Mouse (Mus musculus): ENCODE results near the gene Celf2. TPM values are rescaled to one million over a fixed set of nuclear protein-coding genes. Genes with fewer than 3 reads are reported as not detected.

The Celf2 gene
- polyA plus RNA-seq, 1 experiment from 2014 or later: 16.5 TPM

- Histone ChIP-seq H3K36me3 (ENCODE audit: insufficient read depth, low read length) (no peaks in the 10 kb centered on the region), H3K27me3 (ENCODE audit: insufficient read depth, low read length) (no peaks in the 10 kb centered on the region), H3K27ac (ENCODE audit: low read length) (no peak overlapping the region), H3K4me1 (ENCODE audit: insufficient read depth, low read length) (no peaks in the 10 kb centered on the region), H3K4me2 (replicated peaks; ENCODE audit: low read depth, low read length) (no peak overlapping the region), H3K9me3 (ENCODE audit: low read length) (no peaks in the 10 kb centered on the region), H3K9ac (replicated peaks; ENCODE audit: low read length) (no peak overlapping the region), H3K4me3 (ENCODE audit: low read length) (no peak overlapping the region)
- 85% methylated on average over 2 of the region's 2 CpGs for WGBS
- no peak for ATAC-seq (ENCODE audit: low FRiP score, low TSS enrichment)
Observed at GRCm38 (mm10) chr2:6893597-6893996, 615.8 kb downstream of the Celf2 start.

GRCm38 (mm10) chr2:6893095-6893494 lies 616.3 kb downstream of the Celf2 start:
- Histone ChIP-seq H3K4me2 (replicated peaks; ENCODE audit: low read depth, low read length) (no peak overlapping the region), H3K27ac (ENCODE audit: low read length) (no peak overlapping the region), H3K36me3 (ENCODE audit: insufficient read depth, low read length) (no peaks in the 10 kb centered on the region), H3K9me3 (ENCODE audit: low read length) (no peaks in the 10 kb centered on the region), H3K4me3 (ENCODE audit: low read length) (no peak overlapping the region), H3K27me3 (ENCODE audit: insufficient read depth, low read length) (no peaks in the 10 kb centered on the region), H3K4me1 (ENCODE audit: insufficient read depth, low read length) (no peaks in the 10 kb centered on the region), H3K9ac (replicated peaks; ENCODE audit: low read length) (no peak overlapping the region)
- WGBS: 80% methylated on average over 3 of the region's 3 CpGs
- no peak for ATAC-seq (ENCODE audit: low FRiP score, low TSS enrichment)

- Histone ChIP-seq H3K4me1 (ENCODE audit: insufficient read depth, low read length) (no peaks in the 10 kb centered on the region), H3K27ac (ENCODE audit: low read length) (no peak overlapping the region), H3K9me3 (ENCODE audit: low read length) (no peaks in the 10 kb centered on the region), H3K27me3 (ENCODE audit: insufficient read depth, low read length) (no peaks in the 10 kb centered on the region), H3K36me3 (ENCODE audit: insufficient read depth, low read length) (no peaks in the 10 kb centered on the region), H3K9ac (replicated peaks; ENCODE audit: low read length) (no peak overlapping the region), H3K4me3 (ENCODE audit: low read length) (no peak overlapping the region), H3K4me2 (replicated peaks; ENCODE audit: low read depth, low read length) (no peak overlapping the region)
- no peak for ATAC-seq (ENCODE audit: low FRiP score, low TSS enrichment)
- WGBS: 84% methylated on average over 8 of the region's 8 CpGs
Observed at GRCm38 (mm10) chr2:6884796-6885711, 624.3 kb downstream of the Celf2 start.

GRCm38 (mm10) chr2:6883996-6884795 lies 625.2 kb downstream of the Celf2 start:
- Histone ChIP-seq H3K4me1 (ENCODE audit: insufficient read depth, low read length) (no peaks in the 10 kb centered on the region), H3K27ac (ENCODE audit: low read length) (no peak overlapping the region), H3K36me3 (ENCODE audit: insufficient read depth, low read length) (no peaks in the 10 kb centered on the region), H3K9me3 (ENCODE audit: low read length) (no peaks in the 10 kb centered on the region), H3K27me3 (ENCODE audit: insufficient read depth, low read length) (no peaks in the 10 kb centered on the region), H3K9ac (replicated peaks; ENCODE audit: low read length) (no peak overlapping the region), H3K4me3 (ENCODE audit: low read length) (no peak overlapping the region), H3K4me2 (replicated peaks; ENCODE audit: low read depth, low read length) (no peak overlapping the region)
- no peak for ATAC-seq (ENCODE audit: low FRiP score, low TSS enrichment)
- 83% methylated on average over 13 of the region's 13 CpGs for WGBS

DNA sequence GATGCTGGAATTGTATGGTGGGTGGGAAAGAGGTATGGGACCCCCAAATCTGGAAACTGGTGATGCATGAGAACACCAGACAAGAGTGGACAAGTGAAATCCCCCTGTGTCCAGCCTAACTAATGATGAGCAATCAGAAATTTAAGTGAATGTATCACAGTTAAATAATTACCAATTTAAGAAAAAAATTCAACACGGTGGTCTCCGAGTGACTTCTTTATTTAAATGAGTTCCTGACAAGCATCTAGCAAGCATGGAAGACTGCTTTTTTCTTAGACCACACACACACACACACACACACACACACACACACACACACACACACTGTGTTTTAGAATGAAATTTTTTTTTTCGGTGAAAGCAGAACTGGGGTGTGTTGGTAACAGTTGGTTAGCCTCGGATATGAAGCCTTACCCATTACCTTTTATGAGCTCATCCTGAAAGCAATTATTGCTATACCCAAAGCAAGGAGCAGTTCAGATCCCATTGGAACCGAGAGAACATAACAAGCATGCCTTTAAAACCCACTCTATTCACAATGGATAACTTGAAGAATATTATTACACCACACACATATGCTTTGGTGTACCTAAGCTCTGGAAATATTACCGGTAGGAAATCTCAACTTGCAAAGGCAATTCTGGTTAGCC lies 627.0 kb downstream of the Celf2 start:
- no peaks in the 10 kb centered on the region for H3K4me1 ChIP-seq (ENCODE audit: insufficient read depth, low read length)
- no peaks in the 10 kb centered on the region for H3K27me3 ChIP-seq (ENCODE audit: insufficient read depth, low read length)
- H3K36me3 ChIP-seq (ENCODE audit: insufficient read depth, low read length): no peaks in the 10 kb centered on the region
- H3K9ac ChIP-seq (replicated peaks; ENCODE audit: low read length): no peak overlapping the region
- no peak overlapping the region for H3K4me3 ChIP-seq (ENCODE audit: low read length)
- H3K9me3 ChIP-seq (ENCODE audit: low read length): no peaks in the 10 kb centered on the region
- no peak overlapping the region for H3K4me2 ChIP-seq (replicated peaks; ENCODE audit: low read depth, low read length)
- H3K27ac ChIP-seq (ENCODE audit: low read length): no peak overlapping the region
- WGBS: 85% methylated on average over 6 of the region's 6 CpGs
- ATAC-seq (ENCODE audit: low FRiP score, low TSS enrichment): no peak

- Histone ChIP-seq H3K4me1 (ENCODE audit: insufficient read depth, low read length) (no peaks in the 10 kb centered on the region), H3K9me3 (ENCODE audit: low read length) (no peaks in the 10 kb centered on the region), H3K9ac (replicated peaks; ENCODE audit: low read length) (no peak overlapping the region), H3K27me3 (ENCODE audit: insufficient read depth, low read length) (no peaks in the 10 kb centered on the region), H3K4me2 (replicated peaks; ENCODE audit: low read depth, low read length) (no peak overlapping the region), H3K27ac (ENCODE audit: low read length) (no peak overlapping the region), H3K4me3 (ENCODE audit: low read length) (no peak overlapping the region), H3K36me3 (ENCODE audit: insufficient read depth, low read length) (no peaks in the 10 kb centered on the region)
- no peak for ATAC-seq (ENCODE audit: low FRiP score, low TSS enrichment)
- 89% methylated on average over 6 of the region's 6 CpGs for WGBS
Observed at GRCm38 (mm10) chr2:6880941-6881575, 628.3 kb downstream of the Celf2 start.

GRCm38 (mm10) chr2:6877094-6877493 lies 632.3 kb downstream of the Celf2 start:
- ATAC-seq (ENCODE audit: low FRiP score, low TSS enrichment): no peak
- Histone ChIP-seq H3K36me3 (ENCODE audit: insufficient read depth, low read length) (no peaks in the 10 kb centered on the region), H3K4me1 (ENCODE audit: insufficient read depth, low read length) (peaks cover 3% of the 10 kb centered on the region; the same call in 1 of the 2 replicates), H3K27me3 (ENCODE audit: insufficient read depth, low read length) (peaks cover 8% of the 10 kb centered on the region), H3K4me2 (replicated peaks; ENCODE audit: low read depth, low read length) (no peak overlapping the region), H3K9me3 (ENCODE audit: low read length) (no peaks in the 10 kb centered on the region), H3K9ac (replicated peaks; ENCODE audit: low read length) (no peak overlapping the region), H3K27ac (ENCODE audit: low read length) (no peak overlapping the region), H3K4me3 (ENCODE audit: low read length) (no peak overlapping the region)
- 61% methylated on average over 5 of the region's 5 CpGs for WGBS

DNA sequence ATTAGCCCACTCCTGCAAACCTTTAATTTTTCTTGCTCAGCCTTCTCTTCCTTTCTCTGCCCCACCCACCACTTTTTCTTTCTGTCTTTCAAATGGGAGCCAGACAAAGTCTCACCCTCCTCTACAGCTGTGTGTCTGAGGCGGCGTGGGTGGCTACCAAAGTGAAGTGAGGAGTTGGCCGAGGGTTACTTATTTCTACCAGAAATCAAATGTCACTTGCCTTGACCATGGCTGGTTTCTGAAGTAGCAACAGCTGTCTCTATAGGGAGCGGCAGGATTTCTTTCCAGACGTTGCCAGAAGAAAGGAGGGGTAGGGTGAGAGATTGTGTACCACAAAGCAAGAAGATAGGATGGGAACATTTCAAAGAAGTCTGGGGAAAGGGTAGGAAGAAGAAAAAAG lies 632.8 kb downstream of the Celf2 start:
- Histone ChIP-seq H3K27ac (ENCODE audit: low read length) (no peak overlapping the region), H3K4me2 (replicated peaks; ENCODE audit: low read depth, low read length) (no peak overlapping the region), H3K27me3 (ENCODE audit: insufficient read depth, low read length) (peaks cover 8% of the 10 kb centered on the region), H3K4me1 (ENCODE audit: insufficient read depth, low read length) (peaks cover 3% of the 10 kb centered on the region; the same call in 1 of the 2 replicates), H3K4me3 (ENCODE audit: low read length) (no peak overlapping the region), H3K9me3 (ENCODE audit: low read length) (no peaks in the 10 kb centered on the region), H3K36me3 (ENCODE audit: insufficient read depth, low read length) (no peaks in the 10 kb centered on the region), H3K9ac (replicated peaks; ENCODE audit: low read length) (no peak overlapping the region)
- no peak for ATAC-seq (ENCODE audit: low FRiP score, low TSS enrichment)
- WGBS: 51% methylated on average over 5 of the region's 5 CpGs

GRCm38 (mm10) chr2:6875071-6875611 lies 634.2 kb downstream of the Celf2 start:
- peaks cover 7% of the 10 kb centered on the region for H3K4me1 ChIP-seq (ENCODE audit: insufficient read depth, low read length)

More at GRCm38 (mm10) chr2:6875071-6875611, 634.2 kb downstream of the Celf2 start:
- Histone ChIP-seq H3K36me3 (ENCODE audit: insufficient read depth, low read length) (no peaks in the 10 kb centered on the region), H3K9me3 (ENCODE audit: low read length) (no peaks in the 10 kb centered on the region), H3K27me3 (ENCODE audit: insufficient read depth, low read length) (peaks cover 9% of the 10 kb centered on the region), H3K4me3 (ENCODE audit: low read length) (no peak overlapping the region), H3K27ac (ENCODE audit: low read length) (no peak overlapping the region), H3K9ac (replicated peaks; ENCODE audit: low read length) (no peak overlapping the region), H3K4me2 (replicated peaks; ENCODE audit: low read depth, low read length) (no peak overlapping the region)
- 28% methylated on average over 11 of the region's 11 CpGs for WGBS
- ATAC-seq (ENCODE audit: low FRiP score, low TSS enrichment): no peak

All from kidney, embryonic 16.5 days (tissue).